Mouse (Mus musculus): ENCODE data around the gene Ppp1r3c. TPM values are rescaled to one million over a fixed set of nuclear protein-coding genes. Genes with fewer than 3 reads are reported as not detected.

The Ppp1r3c gene
- polyA plus RNA-seq (2015; fragmentation: Nextera tagmentation; extraction: Ambion mirVana), result 97.2 and 105 TPM in 2 replicates

DNA sequence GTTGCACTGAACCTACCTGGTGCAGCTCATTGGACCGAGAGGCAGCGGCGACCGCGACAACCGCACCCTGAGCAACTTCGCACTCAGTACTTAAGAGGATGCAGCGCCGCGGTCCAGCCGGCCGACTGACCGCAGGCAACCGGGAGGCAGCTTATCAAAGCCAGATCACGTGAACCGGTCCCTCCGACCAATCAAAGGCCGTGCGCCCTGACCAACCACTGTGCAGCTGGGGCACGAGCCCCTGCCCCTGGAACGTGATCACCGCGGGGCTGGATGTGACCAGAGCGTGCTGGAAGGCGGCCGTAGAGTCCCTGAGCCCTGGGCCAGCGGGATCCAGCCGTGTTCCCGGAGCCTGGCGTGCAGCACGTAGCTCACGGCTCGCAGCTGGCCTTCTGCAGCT lies at the start of gene Ppp1r3c:
Gene Ppp1r3c (minus strand): TSS at position 117 of the 400 bp plus-strand sequence.
- H3K27me3 ChIP-seq (ENCODE audit: control insufficient read depth, insufficient read depth, low read depth, low read length), result no peaks in the 10 kb centered on the region
- WGBS, result 1% methylated on average over 33 of the region's 33 CpGs
- H3K4me1 ChIP-seq (replicated peaks; ENCODE audit: control insufficient read depth, insufficient read depth, low read length), result peaks cover 40% of the 10 kb centered on the region
- H3K27ac ChIP-seq (ENCODE audit: low read length), result peak within 1 kb of the TSS; percentile 98
- H3K36me3 ChIP-seq (ENCODE audit: control insufficient read depth, insufficient read depth, low read length), result peaks cover 23% of the 10 kb centered on the region
- H3K9ac ChIP-seq (ENCODE audit: low read length), result peak within 1 kb of the TSS; percentile 86
- peak within 1 kb of the TSS; percentile 67 for H3K4me3 ChIP-seq (ENCODE audit: low read length)
- H3K9me3 ChIP-seq (ENCODE audit: control insufficient read depth, low read length), result no peaks in the 10 kb centered on the region
- peak within 1 kb of the TSS; percentile 56 for H3K4me2 ChIP-seq (ENCODE audit: low read depth, low read length)
- ATAC-seq (ENCODE audit: low read depth), result peak; percentile 98

DNA sequence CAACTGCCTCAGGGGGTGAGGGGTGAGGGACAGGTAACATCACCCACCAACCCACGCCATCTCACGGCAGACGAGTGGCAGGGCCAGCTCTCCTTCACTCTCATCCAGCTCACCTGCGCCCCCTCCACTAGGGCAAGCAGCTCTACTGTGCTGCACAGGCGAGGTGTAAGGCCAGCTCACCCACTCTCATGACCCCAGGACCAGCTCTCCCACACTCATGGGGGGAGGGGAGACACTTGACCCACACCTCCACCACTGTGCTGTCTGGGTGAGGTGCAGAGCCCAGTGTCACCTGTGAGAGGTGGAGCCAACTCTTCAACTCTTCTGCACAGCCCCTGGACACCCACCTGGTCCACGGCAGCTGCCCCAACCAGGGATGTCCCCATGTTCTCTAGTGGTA lies 46.7 kb upstream of the Ppp1r3c start:
- H3K4me3 ChIP-seq (ENCODE audit: low read length), result no peak overlapping the region
- no peak overlapping the region for H3K9ac ChIP-seq (ENCODE audit: low read length)
- 81% methylated on average over 6 of the region's 6 CpGs for WGBS
- H3K36me3 ChIP-seq (ENCODE audit: control insufficient read depth, insufficient read depth, low read length), result no peaks in the 10 kb centered on the region
- no peaks in the 10 kb centered on the region for H3K27me3 ChIP-seq (ENCODE audit: control insufficient read depth, insufficient read depth, low read depth, low read length)
- H3K4me1 ChIP-seq (replicated peaks; ENCODE audit: control insufficient read depth, insufficient read depth, low read length), result no peaks in the 10 kb centered on the region
- no peak overlapping the region for H3K27ac ChIP-seq (ENCODE audit: low read length)
- H3K9me3 ChIP-seq (ENCODE audit: control insufficient read depth, low read length), result no peaks in the 10 kb centered on the region
- no peak overlapping the region for H3K4me2 ChIP-seq (ENCODE audit: low read depth, low read length)
- peak; percentile 47; the same call in 1 of the 2 replicates for ATAC-seq (ENCODE audit: low read depth)

DNA sequence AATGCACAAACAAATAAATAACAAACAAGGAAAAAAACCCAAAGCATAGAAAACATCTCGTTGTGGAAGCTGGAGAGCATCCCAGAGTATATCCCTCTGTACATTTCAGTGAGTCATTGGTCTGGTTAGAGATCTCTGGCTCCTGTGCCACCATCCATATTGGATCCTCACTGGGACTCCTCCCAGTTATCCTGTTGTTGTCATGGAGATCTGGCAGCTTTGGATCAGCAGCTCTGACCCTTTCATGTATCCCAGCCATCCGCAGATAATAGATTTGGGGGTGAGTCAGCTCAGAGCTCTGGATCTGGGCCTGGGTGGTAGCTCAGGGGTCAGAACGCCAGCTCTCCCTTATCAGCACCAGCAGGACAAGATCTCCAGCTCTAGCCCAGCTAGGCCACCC lies 46.1 kb upstream of the Ppp1r3c start:
- 59% methylated on average over 3 of the region's 3 CpGs for WGBS
- Histone ChIP-seq H3K4me1 (replicated peaks; ENCODE audit: control insufficient read depth, insufficient read depth, low read length) (no peaks in the 10 kb centered on the region), H3K9ac (ENCODE audit: low read length) (no peak overlapping the region), H3K4me2 (ENCODE audit: low read depth, low read length) (no peak overlapping the region), H3K27ac (ENCODE audit: low read length) (no peak overlapping the region), H3K9me3 (ENCODE audit: control insufficient read depth, low read length) (no peaks in the 10 kb centered on the region), H3K4me3 (ENCODE audit: low read length) (no peak overlapping the region), H3K27me3 (ENCODE audit: control insufficient read depth, insufficient read depth, low read depth, low read length) (no peaks in the 10 kb centered on the region), H3K36me3 (ENCODE audit: control insufficient read depth, insufficient read depth, low read length) (no peaks in the 10 kb centered on the region)
- 0 out of 2 replicates have a peak, but pooled peaks have one; percentile 23 for ATAC-seq (ENCODE audit: low read depth)

DNA sequence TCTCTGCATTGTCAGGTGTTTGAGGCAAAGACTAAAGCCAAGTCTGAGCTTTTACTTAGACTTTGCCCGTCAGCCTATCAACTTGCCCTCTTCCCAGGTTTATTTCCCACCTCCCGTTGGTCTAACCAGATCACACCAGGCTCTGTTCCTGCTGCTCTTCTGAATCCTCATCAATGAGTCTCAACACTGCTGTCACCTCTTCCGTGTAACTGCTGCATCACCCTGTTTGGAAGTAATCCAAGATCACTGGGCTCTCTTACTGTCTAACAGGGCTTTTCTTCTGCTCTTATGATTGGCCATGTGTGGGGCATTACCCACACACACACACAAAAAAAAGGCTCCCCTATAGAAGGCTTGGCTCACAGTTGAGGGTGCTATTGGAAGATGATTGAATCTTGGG lies 45.5 kb upstream of the Ppp1r3c start:
- H3K36me3 ChIP-seq (ENCODE audit: control insufficient read depth, insufficient read depth, low read length), result no peaks in the 10 kb centered on the region
- no peaks in the 10 kb centered on the region for H3K27me3 ChIP-seq (ENCODE audit: control insufficient read depth, insufficient read depth, low read depth, low read length)
- no peaks in the 10 kb centered on the region for H3K4me1 ChIP-seq (replicated peaks; ENCODE audit: control insufficient read depth, insufficient read depth, low read length)
- no peak for ATAC-seq (ENCODE audit: low read depth)
- no peaks in the 10 kb centered on the region for H3K9me3 ChIP-seq (ENCODE audit: control insufficient read depth, low read length)
- no peak overlapping the region for H3K4me3 ChIP-seq (ENCODE audit: low read length)
- H3K4me2 ChIP-seq (ENCODE audit: low read depth, low read length), result no peak overlapping the region
- H3K27ac ChIP-seq (ENCODE audit: low read length), result no peak overlapping the region
- 71% methylated on average over 3 of the region's 3 CpGs for WGBS
- no peak overlapping the region for H3K9ac ChIP-seq (ENCODE audit: low read length)

DNA sequence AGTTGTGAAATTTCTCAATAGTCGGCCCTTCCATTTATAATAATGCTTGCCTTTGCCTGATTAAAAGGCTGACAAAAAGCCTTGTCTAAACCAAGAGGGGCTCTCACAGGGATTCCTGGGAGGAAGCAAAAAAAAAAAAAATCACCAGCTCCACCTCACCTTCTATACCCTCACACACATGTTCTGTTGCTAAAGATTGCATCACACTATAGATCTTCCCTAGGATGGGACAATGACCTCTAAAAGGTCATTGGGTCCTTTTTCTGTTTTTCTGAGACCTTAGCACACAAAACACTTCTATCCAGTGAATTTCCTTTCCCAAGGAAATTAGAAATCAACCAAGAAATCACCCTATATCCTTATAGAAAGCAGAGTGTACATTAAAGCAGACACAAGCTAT lies 43.9 kb upstream of the Ppp1r3c start:
- ATAC-seq (ENCODE audit: low read depth), result no peak
- Histone ChIP-seq H3K4me3 (ENCODE audit: low read length) (no peak overlapping the region), H3K27me3 (ENCODE audit: control insufficient read depth, insufficient read depth, low read depth, low read length) (no peaks in the 10 kb centered on the region), H3K4me1 (replicated peaks; ENCODE audit: control insufficient read depth, insufficient read depth, low read length) (no peaks in the 10 kb centered on the region), H3K36me3 (ENCODE audit: control insufficient read depth, insufficient read depth, low read length) (no peaks in the 10 kb centered on the region), H3K4me2 (ENCODE audit: low read depth, low read length) (no peak overlapping the region), H3K9ac (ENCODE audit: low read length) (no peak overlapping the region), H3K27ac (ENCODE audit: low read length) (no peak overlapping the region), H3K9me3 (ENCODE audit: control insufficient read depth, low read length) (no peaks in the 10 kb centered on the region)
- 49% methylated on average over 1 of the region's 1 CpGs for WGBS

DNA sequence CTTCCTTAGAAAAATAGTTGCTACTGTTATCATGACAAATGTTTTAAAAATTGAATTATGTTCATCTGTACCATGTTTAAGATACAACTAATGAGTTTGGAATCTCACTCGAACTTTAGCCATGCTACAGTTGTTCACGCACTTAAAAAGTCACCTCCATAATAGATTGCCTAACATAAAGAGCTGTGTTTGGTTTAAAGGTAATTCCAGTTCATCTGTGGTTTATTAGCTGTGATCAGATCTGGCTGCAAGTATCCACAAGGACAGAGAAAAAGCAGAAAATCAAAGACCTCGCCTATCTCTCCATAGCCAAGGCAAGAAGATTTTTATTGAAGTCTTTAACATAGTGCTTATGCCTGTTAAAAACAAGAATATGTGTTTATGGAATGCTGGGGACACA lies 43.3 kb upstream of the Ppp1r3c start:
- 59% methylated on average over 3 of the region's 3 CpGs for WGBS
- Histone ChIP-seq H3K9ac (ENCODE audit: low read length) (no peak overlapping the region), H3K4me3 (ENCODE audit: low read length) (no peak overlapping the region), H3K9me3 (ENCODE audit: control insufficient read depth, low read length) (no peaks in the 10 kb centered on the region), H3K4me1 (replicated peaks; ENCODE audit: control insufficient read depth, insufficient read depth, low read length) (no peaks in the 10 kb centered on the region), H3K27ac (ENCODE audit: low read length) (no peak overlapping the region), H3K36me3 (ENCODE audit: control insufficient read depth, insufficient read depth, low read length) (no peaks in the 10 kb centered on the region), H3K4me2 (ENCODE audit: low read depth, low read length) (no peak overlapping the region), H3K27me3 (ENCODE audit: control insufficient read depth, insufficient read depth, low read depth, low read length) (no peaks in the 10 kb centered on the region)
- no peak for ATAC-seq (ENCODE audit: low read depth)

DNA sequence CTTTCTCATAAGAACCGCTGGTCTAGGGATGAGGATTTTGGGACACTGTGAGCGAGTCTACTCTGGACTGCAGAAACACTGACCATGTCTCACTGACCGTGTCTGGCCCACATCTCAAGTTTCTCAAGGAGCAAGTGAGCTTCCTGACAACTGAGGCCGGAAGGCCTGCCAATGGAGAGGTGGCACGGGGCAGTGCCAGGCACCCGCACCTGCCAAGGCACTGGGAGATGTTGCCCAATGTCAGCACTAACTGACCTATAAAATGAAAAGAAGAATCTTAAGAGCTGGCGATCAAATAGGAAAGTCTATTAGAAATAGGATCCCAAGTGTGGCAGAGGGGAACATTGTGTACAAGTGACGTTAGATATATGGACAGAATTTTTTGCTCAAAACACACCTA lies 39.1 kb upstream of the Ppp1r3c start:
- no peak overlapping the region for H3K9ac ChIP-seq (ENCODE audit: low read length)
- no peak for ATAC-seq (ENCODE audit: low read depth)
- no peaks in the 10 kb centered on the region for H3K27me3 ChIP-seq (ENCODE audit: control insufficient read depth, insufficient read depth, low read depth, low read length)
- H3K4me2 ChIP-seq (ENCODE audit: low read depth, low read length), result no peak overlapping the region
- no peaks in the 10 kb centered on the region for H3K9me3 ChIP-seq (ENCODE audit: control insufficient read depth, low read length)
- H3K36me3 ChIP-seq (ENCODE audit: control insufficient read depth, insufficient read depth, low read length), result no peaks in the 10 kb centered on the region
- no peak overlapping the region for H3K27ac ChIP-seq (ENCODE audit: low read length)
- no peaks in the 10 kb centered on the region for H3K4me1 ChIP-seq (replicated peaks; ENCODE audit: control insufficient read depth, insufficient read depth, low read length)
- H3K4me3 ChIP-seq (ENCODE audit: low read length), result no peak overlapping the region
- WGBS, result 89% methylated on average over 8 of the region's 8 CpGs

DNA sequence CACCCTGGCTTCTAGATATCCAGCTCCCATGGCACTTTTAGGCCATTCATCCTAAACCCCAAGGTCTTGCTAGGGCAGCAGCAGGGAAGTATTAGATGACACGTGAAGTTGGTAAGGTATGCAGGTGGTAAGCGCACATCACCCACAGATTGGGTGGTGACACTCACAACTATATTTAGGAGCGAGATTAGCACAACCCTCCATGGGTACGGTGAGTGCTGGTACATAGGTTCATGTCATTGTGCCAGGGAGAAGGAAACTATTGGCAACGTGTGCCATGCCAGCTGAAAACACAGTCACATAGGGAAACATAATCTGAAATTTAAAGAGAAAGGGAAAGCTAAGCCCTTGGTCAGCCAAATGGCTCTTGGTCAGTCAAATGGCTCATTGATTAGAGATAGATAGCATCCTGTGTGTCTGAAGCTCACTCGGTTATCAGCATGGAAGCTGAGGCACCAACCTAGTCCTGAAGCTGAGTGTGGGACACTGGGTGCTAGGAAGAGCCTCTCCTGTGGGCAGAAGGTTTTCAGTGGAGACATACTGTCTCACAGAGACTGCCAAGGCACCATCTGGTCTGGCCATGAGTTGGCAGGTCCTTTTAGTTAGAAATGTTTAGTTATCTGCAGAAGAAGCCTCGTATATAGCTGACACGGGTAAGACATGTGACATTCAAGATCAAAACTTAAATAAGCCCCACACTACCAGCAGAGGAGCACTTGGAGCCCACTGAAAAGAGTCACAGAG lies 37.4 kb upstream of the Ppp1r3c start:
- no peak overlapping the region for H3K4me2 ChIP-seq (ENCODE audit: low read depth, low read length)
- H3K27me3 ChIP-seq (ENCODE audit: control insufficient read depth, insufficient read depth, low read depth, low read length), result no peaks in the 10 kb centered on the region
- H3K4me1 ChIP-seq (replicated peaks; ENCODE audit: control insufficient read depth, insufficient read depth, low read length), result no peaks in the 10 kb centered on the region
- WGBS, result 88% methylated on average over 8 of the region's 8 CpGs
- no peaks in the 10 kb centered on the region for H3K36me3 ChIP-seq (ENCODE audit: control insufficient read depth, insufficient read depth, low read length)
- no peaks in the 10 kb centered on the region for H3K9me3 ChIP-seq (ENCODE audit: control insufficient read depth, low read length)
- ATAC-seq (ENCODE audit: low read depth), result no peak
- H3K4me3 ChIP-seq (ENCODE audit: low read length), result no peak overlapping the region
- H3K9ac ChIP-seq (ENCODE audit: low read length), result no peak overlapping the region
- H3K27ac ChIP-seq (ENCODE audit: low read length), result no peak overlapping the region

DNA sequence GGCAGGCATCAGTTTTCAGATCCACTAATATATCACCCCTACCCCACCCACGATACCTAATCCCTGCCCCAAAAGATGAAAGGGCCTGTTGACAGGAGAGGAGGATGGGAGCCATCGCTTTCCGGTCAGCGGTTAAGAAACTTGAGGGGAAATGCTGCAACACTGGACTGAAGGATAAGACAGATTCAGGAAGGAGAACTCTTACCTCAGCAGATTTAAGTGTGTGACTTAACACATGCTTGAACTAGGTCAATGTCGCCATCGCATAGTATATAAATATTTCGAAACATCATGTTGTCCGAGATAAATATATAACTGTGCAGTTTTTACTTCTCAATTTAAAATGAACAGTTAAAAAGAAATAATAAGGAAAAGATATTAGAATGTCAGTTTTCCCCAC lies 31.6 kb upstream of the Ppp1r3c start:
- ATAC-seq (ENCODE audit: low read depth), result peak; percentile 82
- WGBS, result 39% methylated on average over 8 of the region's 8 CpGs
- no peaks in the 10 kb centered on the region for H3K4me1 ChIP-seq (replicated peaks; ENCODE audit: control insufficient read depth, insufficient read depth, low read length)
- no peaks in the 10 kb centered on the region for H3K9me3 ChIP-seq (ENCODE audit: control insufficient read depth, low read length)
- H3K4me3 ChIP-seq (ENCODE audit: low read length), result no peak overlapping the region
- H3K36me3 ChIP-seq (ENCODE audit: control insufficient read depth, insufficient read depth, low read length), result no peaks in the 10 kb centered on the region
- no peak overlapping the region for H3K27ac ChIP-seq (ENCODE audit: low read length)
- no peak overlapping the region for H3K9ac ChIP-seq (ENCODE audit: low read length)
- no peak overlapping the region for H3K4me2 ChIP-seq (ENCODE audit: low read depth, low read length)
- H3K27me3 ChIP-seq (ENCODE audit: control insufficient read depth, insufficient read depth, low read depth, low read length), result no peaks in the 10 kb centered on the region
